Mouse (Mus musculus): Measurements from ENCODE around the gene Pfas.

- TF ChIP-seq CTCF (IDR thresholded peaks at IDR 0.05; ENCODE audit: low read depth, low read length): no peak
- no peak for TF ChIP-seq POLR2A (IDR thresholded peaks at IDR 0.05; ENCODE audit: borderline replicate concordance, low read depth, low read length)
Observed at GRCm38 (mm10) chr11:69003592-69003991, 4.7 kb downstream of the Pfas start.

Measured in bone marrow macrophage, adult 2 months (primary cell).